Mouse (Mus musculus) heart, embryonic 11.5 days (tissue): Measurements from ENCODE around the gene Olfr1416. TPM values are rescaled to one million over a fixed set of nuclear protein-coding genes. Genes with fewer than 3 reads are reported as not detected.

Source experiments
- ATAC-seq: fragments of 200-750 bp; cut with Nextera tagmentation; replicated peaks from 2 replicates; pipeline ENCODE4 v1.8.0; 2017; ENCODE audit warnings: moderate library complexity; ENCODE audit not compliant: insufficient number of reproducible peaks, low FRiP score, low TSS enrichment
- H3K27ac ChIP-seq: fragments of 300-500 bp; sonication (generic); 2 replicates; pipeline ENCODE4 v1.5.1; 2014; ENCODE audit warnings: mild to moderate bottlenecking, low read depth, low read length
- H3K27me3 ChIP-seq: fragments of 300-500 bp; sonication (generic); 2 replicates; pipeline ENCODE4 v1.6.1; 2014; ENCODE audit warnings: mild to moderate bottlenecking, low read length, mixed read lengths; ENCODE audit not compliant: control insufficient read depth, insufficient read depth
- H3K36me3 ChIP-seq: fragments of 300-500 bp; sonication (generic); 2 replicates; pipeline ENCODE4 v1.6.1; 2014; ENCODE audit warnings: mild to moderate bottlenecking, low read length, moderate library complexity, mixed read lengths; ENCODE audit not compliant: control insufficient read depth, insufficient read depth
- H3K4me1 ChIP-seq: fragments of 300-500 bp; sonication (generic); 2 replicates; pipeline ENCODE4 v1.6.1; 2014; ENCODE audit warnings: low read length; ENCODE audit not compliant: control insufficient read depth, insufficient read depth
- H3K4me2 ChIP-seq: fragments of 300-500 bp; sonication (generic); 2 replicates; pipeline ENCODE4 v1.6.1; 2014; ENCODE audit warnings: mild to moderate bottlenecking, moderate library complexity
- H3K4me3 ChIP-seq: fragments of 300-500 bp; sonication (generic); 2 replicates; pipeline ENCODE4 v1.5.1; 2014; ENCODE audit warnings: low read depth, low read length
- H3K9ac ChIP-seq: fragments of 300-500 bp; sonication (generic); 2 replicates; pipeline ENCODE4 v1.6.1; 2014; ENCODE audit warnings: mild to moderate bottlenecking, low read depth, low read length, moderate library complexity
- H3K9me3 ChIP-seq: fragments of 300-500 bp; sonication (generic); replicated peaks from 2 replicates; pipeline ENCODE4 v1.6.1; 2016; ENCODE audit warnings: low read length; ENCODE audit not compliant: control insufficient read depth
- WGBS: fragments of 180-500 bp; shearing (Covaris S2); extraction: QIAGEN DNeasy Blood & Tissue Kit; methylation state at CpG from one replicate; pipeline ENCODE4 v1.1.7; 2014; ENCODE audit not compliant: insufficient replicate concordance; 5-methylcytosine and 5-hydroxymethylcytosine counted together
- polyA plus RNA-seq: library from polyadenylated mRNA; unstranded; fragments of >200 nt; fragmentation: Nextera tagmentation; extraction: Ambion mirVana; gene quantifications from 2 replicates; pipeline ENCODE4 v1.2.1, GENCODE M21; 2014

Olfr1416 gene
- polyA plus RNA-seq, 1 experiment from 2014 or later = not detected

DNA sequence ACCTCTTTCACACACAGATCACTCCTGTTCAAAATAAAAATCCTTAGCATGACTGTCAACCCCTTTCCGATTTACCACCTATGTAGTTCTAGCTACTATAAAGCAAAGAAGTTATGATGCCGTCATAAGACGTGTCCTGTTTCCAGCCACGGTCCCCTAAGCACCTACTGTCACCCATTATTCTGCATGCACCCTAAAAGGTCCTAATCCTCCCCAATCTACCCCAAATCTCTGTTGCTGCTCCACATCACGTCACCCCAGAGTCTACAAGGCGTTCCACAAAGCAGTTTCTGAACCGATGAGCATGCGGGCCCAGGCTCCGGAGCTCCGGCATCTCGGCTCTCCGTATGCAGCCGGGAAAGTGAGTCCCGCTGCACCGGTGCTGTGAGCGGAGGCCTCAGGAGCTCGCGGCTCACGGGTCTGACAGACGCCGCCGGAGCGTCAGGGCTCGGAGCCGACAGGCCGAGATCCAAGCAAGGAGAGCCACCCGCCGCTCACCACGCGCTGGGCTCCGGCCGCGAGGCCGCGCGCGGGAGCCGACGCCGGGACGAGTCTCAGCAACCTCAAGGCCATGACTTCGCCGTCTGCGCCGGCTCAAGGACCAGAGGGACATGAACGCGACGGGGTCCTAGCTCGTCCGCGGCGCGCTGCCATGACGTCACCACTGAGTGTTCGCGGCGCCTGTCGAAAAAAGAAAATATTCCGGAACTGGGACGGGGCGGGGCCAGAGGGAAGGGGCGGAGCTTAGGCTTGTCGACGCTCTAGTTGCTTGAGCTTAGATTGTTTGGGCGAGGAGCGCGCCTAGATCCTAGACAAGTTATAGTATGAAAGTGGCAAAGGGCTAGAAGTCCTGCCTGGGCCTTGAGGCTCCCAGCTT is 11.5 kb downstream of the Olfr1416 start, which contains the start of gene Ndufa10:
Gene Ndufa10, minus strand, starts transcription at position 696 of the 877 bp plus-strand sequence.
- H3K9ac ChIP-seq = peak within 1 kb of the TSS; percentile 98
- under 1% methylated on average over 54 of the region's 67 CpGs for WGBS
- no peaks in the 10 kb centered on the region for H3K27me3 ChIP-seq
- peaks cover 5% of the 10 kb centered on the region for H3K4me1 ChIP-seq
- no peaks in the 10 kb centered on the region for H3K9me3 ChIP-seq
- H3K4me2 ChIP-seq = peak within 1 kb of the TSS; percentile 95
- peak within 1 kb of the TSS; percentile 98 for H3K4me3 ChIP-seq
- H3K36me3 ChIP-seq = peaks cover 7% of the 10 kb centered on the region; the same call in 1 of the 2 replicates
- H3K27ac ChIP-seq = peak within 1 kb of the TSS; percentile 71
- ATAC-seq = peak; percentile 88

GRCm38 (mm10) chr1:92468891-92469290 is 16.0 kb downstream of the Olfr1416 start:
- Histone ChIP-seq H3K27me3 (no peaks in the 10 kb centered on the region), H3K27ac (no peak overlapping the region), H3K9me3 (no peaks in the 10 kb centered on the region), H3K36me3 (peaks cover 21% of the 10 kb centered on the region), H3K4me2 (no peak overlapping the region), H3K4me1 (no peaks in the 10 kb centered on the region), H3K4me3 (no peak overlapping the region), H3K9ac (no peak overlapping the region)
- no peak for ATAC-seq
- 88% methylated on average over 4 of the region's 4 CpGs for WGBS

- Histone ChIP-seq H3K27me3 (no peaks in the 10 kb centered on the region), H3K9ac (no peak overlapping the region), H3K9me3 (no peaks in the 10 kb centered on the region), H3K27ac (no peak overlapping the region), H3K4me2 (no peak overlapping the region), H3K4me1 (no peaks in the 10 kb centered on the region), H3K36me3 (peaks cover 36% of the 10 kb centered on the region), H3K4me3 (no peak overlapping the region)
- WGBS = 92% methylated on average over 6 of the region's 6 CpGs
- no peak for ATAC-seq
These were observed 26.5 kb downstream of the Olfr1416 start for GRCm38 (mm10) chr1:92458416-92458815.

GRCm38 (mm10) chr1:92457758-92458157 is 27.2 kb downstream of the Olfr1416 start:
- no peak overlapping the region for H3K4me3 ChIP-seq
- peaks cover 36% of the 10 kb centered on the region for H3K36me3 ChIP-seq
- H3K27me3 ChIP-seq = no peaks in the 10 kb centered on the region
- ATAC-seq = no peak
- no peak overlapping the region for H3K4me2 ChIP-seq
- H3K4me1 ChIP-seq = no peaks in the 10 kb centered on the region
- H3K27ac ChIP-seq = no peak overlapping the region
- H3K9me3 ChIP-seq = no peaks in the 10 kb centered on the region
- H3K9ac ChIP-seq = no peak overlapping the region

DNA sequence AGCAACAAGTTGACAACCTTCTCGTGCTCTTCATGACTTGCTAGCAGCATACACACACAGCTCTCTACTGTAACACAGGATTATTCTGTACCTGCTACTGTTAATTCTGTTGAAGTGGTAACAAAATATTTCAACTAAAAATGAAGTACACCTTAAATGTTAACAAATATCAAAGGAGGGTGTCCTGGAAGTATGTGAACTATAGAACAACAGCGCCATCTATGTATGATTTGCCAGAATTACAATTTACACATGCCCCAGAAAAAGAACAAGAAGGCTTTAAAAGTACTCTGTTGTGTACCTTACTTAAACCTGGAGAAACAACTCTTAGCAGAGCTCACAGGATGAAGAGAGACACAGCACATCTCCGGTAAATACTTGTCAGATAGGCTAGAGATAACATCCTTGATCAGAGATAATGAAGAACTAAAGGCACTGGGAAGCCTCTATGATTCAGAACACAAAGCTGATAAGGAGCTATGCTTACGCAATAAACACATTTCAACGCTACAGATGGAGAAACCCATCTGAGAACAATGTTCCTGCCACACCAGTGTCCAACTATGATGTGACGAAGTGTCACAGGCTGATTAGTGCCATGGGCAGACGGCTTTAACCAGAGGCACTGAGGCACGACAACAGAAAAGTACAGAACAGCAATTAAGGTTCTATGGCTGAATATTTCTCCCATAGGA is 31.0 kb downstream of the Olfr1416 start:
- peaks cover 42% of the 10 kb centered on the region for H3K36me3 ChIP-seq
- H3K4me2 ChIP-seq = no peak overlapping the region
- H3K27me3 ChIP-seq = no peaks in the 10 kb centered on the region
- no peak for ATAC-seq
- 0 out of 2 replicates have a peak, but pooled peaks cover under 1% of the 10 kb centered on the region for H3K4me1 ChIP-seq
- H3K4me3 ChIP-seq = no peak overlapping the region
- WGBS = 70% methylated on average over 8 of the region's 8 CpGs
- no peak overlapping the region for H3K27ac ChIP-seq
- H3K9ac ChIP-seq = no peak overlapping the region
- H3K9me3 ChIP-seq = no peaks in the 10 kb centered on the region

DNA sequence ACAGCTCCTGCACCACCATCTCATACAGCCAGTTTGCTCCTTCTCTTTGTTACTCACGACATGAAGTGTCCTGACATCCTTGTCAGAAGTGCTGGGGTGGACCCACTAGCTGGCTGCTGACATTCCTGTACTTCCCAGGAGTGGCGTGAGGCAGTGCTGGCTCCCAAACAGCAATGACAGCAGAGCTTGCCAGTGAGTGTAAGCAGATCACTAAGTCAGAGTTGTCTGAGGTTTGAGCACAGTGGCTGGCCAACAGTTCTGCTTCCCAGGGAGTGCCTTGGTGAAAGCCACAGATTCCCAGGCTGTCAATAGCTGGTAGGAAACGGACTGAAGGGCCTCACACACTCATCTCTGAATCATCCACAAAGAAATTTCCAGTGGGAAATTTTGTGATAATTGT is 36.6 kb downstream of the Olfr1416 start:
- ATAC-seq = no peak
- Histone ChIP-seq H3K36me3 (peaks cover 33% of the 10 kb centered on the region), H3K4me3 (no peak overlapping the region), H3K4me1 (0 out of 2 replicates have a peak, but pooled peaks cover 3% of the 10 kb centered on the region), H3K27me3 (no peaks in the 10 kb centered on the region), H3K9me3 (no peaks in the 10 kb centered on the region), H3K27ac (peak overlapping the region; percentile 22; the same call in 1 of the 2 replicates), H3K4me2 (no peak overlapping the region), H3K9ac (no peak overlapping the region)
- 52% methylated on average over 3 of the region's 3 CpGs for WGBS

DNA sequence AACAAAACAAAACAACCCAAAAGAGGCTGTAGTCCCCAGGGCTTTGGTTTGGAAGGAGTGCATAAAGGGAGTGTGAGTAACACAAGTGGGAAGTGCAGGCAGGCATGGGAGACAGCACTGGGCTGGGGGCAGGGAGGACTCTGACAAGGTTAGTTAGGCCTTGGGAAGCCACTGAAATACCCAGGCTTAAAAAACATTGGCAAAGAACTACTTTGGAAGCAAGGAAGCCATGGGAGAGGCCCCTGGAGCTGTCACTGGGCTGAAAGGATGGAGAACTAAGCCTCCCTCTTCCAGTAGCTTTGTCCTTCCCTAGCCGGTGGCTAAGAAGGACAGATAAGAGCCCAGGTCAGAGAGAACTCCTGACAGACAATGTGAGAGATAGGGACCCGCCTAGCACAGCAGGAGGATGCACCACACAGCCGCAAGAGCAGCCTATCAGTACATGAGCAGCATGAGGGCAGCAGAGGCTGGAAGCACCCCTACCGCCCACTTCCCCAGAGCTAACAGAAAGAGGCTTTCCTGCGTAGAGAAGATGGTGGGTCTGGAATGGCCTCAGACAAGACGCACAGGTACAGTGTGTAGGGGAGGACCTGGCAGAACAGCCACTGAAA is 43.4 kb downstream of the Olfr1416 start:
- H3K9ac ChIP-seq = no peak overlapping the region
- WGBS = 46% methylated on average over 6 of the region's 6 CpGs
- H3K9me3 ChIP-seq = no peaks in the 10 kb centered on the region
- peaks cover 16% of the 10 kb centered on the region for H3K36me3 ChIP-seq
- no peaks in the 10 kb centered on the region for H3K27me3 ChIP-seq
- peaks cover 21% of the 10 kb centered on the region for H3K4me1 ChIP-seq
- ATAC-seq = no peak
- no peak overlapping the region for H3K4me2 ChIP-seq
- H3K4me3 ChIP-seq = no peak overlapping the region
- no peak overlapping the region for H3K27ac ChIP-seq

DNA sequence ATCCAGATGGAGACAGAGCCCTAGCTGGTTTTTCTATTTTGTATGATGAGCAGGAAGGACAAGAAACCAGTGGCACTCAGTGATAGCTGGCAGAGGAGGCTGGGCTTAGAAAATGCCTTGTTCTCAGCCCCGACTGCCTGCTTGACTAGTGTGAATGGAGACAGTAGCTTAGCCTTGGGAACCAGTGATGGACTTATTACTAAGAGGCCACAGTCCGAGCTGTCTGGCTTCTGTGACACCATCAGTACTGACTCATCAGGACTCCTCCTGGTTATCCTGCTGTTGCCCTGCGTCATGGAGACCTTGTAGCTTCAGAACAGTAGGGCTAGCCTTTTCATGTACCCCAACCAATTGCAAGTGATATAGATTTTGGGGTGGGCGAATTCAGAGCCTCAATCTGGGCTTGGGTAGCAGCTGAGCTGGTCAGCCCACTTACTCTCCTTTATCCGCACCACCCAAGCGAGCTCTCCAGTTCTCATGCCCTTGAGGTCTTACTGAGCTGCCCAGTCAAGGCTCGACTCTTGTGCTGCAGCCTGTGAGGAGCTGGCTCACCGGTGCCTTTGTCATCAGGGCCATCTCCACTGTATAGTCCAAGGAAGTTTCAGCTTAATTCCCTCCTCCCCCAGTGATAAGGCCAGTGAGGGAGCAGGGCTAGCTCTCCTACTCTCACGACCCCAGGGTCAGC is 44.7 kb downstream of the Olfr1416 start:
- Histone ChIP-seq H3K27me3 (no peaks in the 10 kb centered on the region), H3K9ac (no peak overlapping the region), H3K36me3 (peaks cover 13% of the 10 kb centered on the region), H3K4me3 (no peak overlapping the region), H3K4me2 (no peak overlapping the region), H3K27ac (no peak overlapping the region), H3K4me1 (peaks cover 21% of the 10 kb centered on the region), H3K9me3 (no peaks in the 10 kb centered on the region)
- no peak for ATAC-seq
- WGBS = 79% methylated on average over 9 of the region's 9 CpGs
